Mouse (Mus musculus) G1E (cell line): Measurements from ENCODE around the gene Mdh1b. TPM values are rescaled to one million over a fixed set of nuclear protein-coding genes. Genes with fewer than 3 reads are reported as not detected.
A peak's percentile ranks its signal among the peaks of the same experiment; 100 is the strongest.

Experiments
- ATAC-seq: 2 replicates; pipeline ENCODE4 v1.8.0; 2016; ENCODE audit warnings: mild to moderate bottlenecking; ENCODE audit not compliant: insufficient number of reproducible peaks, poor library complexity, low FRiP score, severe bottlenecking; ENCODE audit errors: extremely low read depth
- DNase-seq: peaks from one replicate; pipeline ENCODE4 v3.0.0; 2012; ENCODE audit warnings: low spot score
- H3K27me3 ChIP-seq: 2 replicates; pipeline ENCODE4 v1.6.1; 2012; ENCODE audit warnings: mild to moderate bottlenecking, low read length, inconsistent platforms; ENCODE audit not compliant: insufficient read depth
- H3K36me3 ChIP-seq: replicated peaks from 2 replicates; pipeline ENCODE3; 2012; ENCODE audit warnings: mild to moderate bottlenecking, inconsistent platforms
- H3K4me1 ChIP-seq: 2 replicates; pipeline ENCODE4 v1.6.1; 2012; ENCODE audit warnings: low read depth, low read length, inconsistent platforms, mixed read lengths; ENCODE audit not compliant: insufficient read depth
- H3K4me3 ChIP-seq: 2 replicates; pipeline ENCODE4 v1.5.1; 2012; ENCODE audit warnings: low read depth, mild to moderate bottlenecking, inconsistent platforms, low read length, moderate library complexity, mixed read lengths
- H3K9me3 ChIP-seq: replicated peaks from 2 replicates; pipeline ENCODE4 v1.6.1; 2012; ENCODE audit warnings: inconsistent platforms
- CTCF ChIP-seq: IDR thresholded peaks from 2 replicates; pipeline ENCODE4 v1.5.1; 2012; ENCODE audit warnings: low read depth, low read length, inconsistent platforms, mixed read lengths
- GATA1 ChIP-seq: IDR thresholded peaks from 2 replicates; pipeline ENCODE4 v1.6.1; 2012; ENCODE audit warnings: borderline replicate concordance, low read length, inconsistent platforms, mixed read lengths
- GATA2 ChIP-seq: IDR thresholded peaks from 2 replicates; pipeline ENCODE4 v1.6.1; 2012; ENCODE audit warnings: low read depth, low read length, inconsistent platforms, borderline replicate concordance
- POLR2AphosphoS5 ChIP-seq: IDR thresholded peaks from 2 replicates; pipeline ENCODE4 v1.6.1; 2012; ENCODE audit warnings: low read depth, low read length, inconsistent platforms; ENCODE audit not compliant: insufficient replicate concordance
- TAL1 ChIP-seq: conservative IDR thresholded peaks from 2 replicates; pipeline ENCODE4 v1.6.1; 2012; ENCODE audit warnings: low read depth, low read length, inconsistent platforms, mixed read lengths
- polyA plus RNA-seq: library from polyadenylated mRNA; stranded (reverse); fragments of >175 nt; gene quantifications from 2 replicates; pipeline ENCODE4 v1.2.3, GENCODE M21; 2012
- total RNA-seq, 2 experiments: library from RNA; stranded (forward) in 1 of 2; stranded (reverse) in 1 of 2; fragments of 200-1000 nt in 1 of 2; fragments of >200 nt in 1 of 2; fragmentation: Nextera tagmentation in 1 of 2; gene quantifications; 2 replicates each; pipeline ENCODE4 v1.2.3; 2014 to 2017

The Mdh1b gene
- total RNA-seq (2014; fragmentation: Nextera tagmentation) (not detected in 2 replicates), total RNA-seq (2017) (0.11 and 0.12 TPM in 2 replicates), polyA plus RNA-seq (not detected in 2 replicates)

GRCm38 (mm10) chr1:63730240-63730771, at the start of gene Mdh1b, which contains the start of gene Fastkd2:
TSS of gene Mdh1b (minus strand) at chr1:63730318.
TSS of gene Fastkd2 (plus strand) at chr1:63730614.
- H3K36me3 ChIP-seq, result peaks cover 25% of the 10 kb centered on the region
- peak within 1 kb of the TSS; percentile 72 for H3K4me3 ChIP-seq
- TF ChIP-seq TAL1, result no peak
- no peak for TF ChIP-seq GATA2
- no peak for TF ChIP-seq CTCF
- no peak for TF ChIP-seq GATA1
- peaks cover 30% of the 10 kb centered on the region for H3K4me1 ChIP-seq
- ATAC-seq (peak; percentile 95), DNase-seq (peak; percentile 67)
- H3K9me3 ChIP-seq, result no peaks in the 10 kb centered on the region
- peaks cover 3% of the 10 kb centered on the region for H3K27me3 ChIP-seq

- Histone ChIP-seq H3K27me3 (peaks cover 5% of the 10 kb centered on the region), H3K4me1 (no peaks in the 10 kb centered on the region), H3K4me3 (no peak overlapping the region), H3K36me3 (no peaks in the 10 kb centered on the region), H3K9me3 (no peaks in the 10 kb centered on the region)
- ATAC-seq (no peak), DNase-seq (no peak)
- TF ChIP-seq GATA1, result no peak
- TF ChIP-seq GATA2, result no peak
- TF ChIP-seq CTCF, result no peak
- no peak for TF ChIP-seq POLR2AphosphoS5
- no peak for TF ChIP-seq TAL1
Measured at GRCm38 (mm10) chr1:63776902-63777630, 46.9 kb upstream of the Mdh1b start.

GRCm38 (mm10) chr1:63776396-63776795, 46.3 kb upstream of the Mdh1b start:
- TF ChIP-seq CTCF (no peak), TAL1 (no peak), POLR2AphosphoS5 (no peak), GATA2 (no peak)
- Histone ChIP-seq H3K36me3 (no peaks in the 10 kb centered on the region), H3K27me3 (peaks cover 5% of the 10 kb centered on the region), H3K4me3 (no peak overlapping the region), H3K9me3 (no peaks in the 10 kb centered on the region), H3K4me1 (no peaks in the 10 kb centered on the region)
- no peak for ATAC-seq
- no peak for DNase-seq

GRCm38 (mm10) chr1:63770309-63770708, 40.2 kb upstream of the Mdh1b start:
- no peaks in the 10 kb centered on the region for H3K9me3 ChIP-seq
- ATAC-seq (no peak), DNase-seq (no peak)
- no peaks in the 10 kb centered on the region for H3K4me1 ChIP-seq
- no peaks in the 10 kb centered on the region for H3K27me3 ChIP-seq
- no peaks in the 10 kb centered on the region for H3K36me3 ChIP-seq
- no peak overlapping the region for H3K4me3 ChIP-seq
- no peak for TF ChIP-seq GATA2
- no peak for TF ChIP-seq CTCF
- TF ChIP-seq GATA1, result no peak
- no peak for TF ChIP-seq POLR2AphosphoS5
- no peak for TF ChIP-seq TAL1

GRCm38 (mm10) chr1:63769167-63769566, 39.0 kb upstream of the Mdh1b start, which contains the start of gene 4933402D24Rik:
TSS of gene 4933402D24Rik (minus strand) at chr1:63769267.
- ATAC-seq (no peak), DNase-seq (no peak)
- TF ChIP-seq TAL1, result no peak
- no peak for TF ChIP-seq GATA2
- TF ChIP-seq GATA1, result no peak
- TF ChIP-seq POLR2AphosphoS5, result no peak
- TF ChIP-seq CTCF, result no peak

GRCm38 (mm10) chr1:63768112-63768511, 38.0 kb upstream of the Mdh1b start:
- no peaks in the 10 kb centered on the region for H3K36me3 ChIP-seq
- ATAC-seq, result no peak
- TF ChIP-seq CTCF (no peak), GATA1 (no peak), GATA2 (no peak), TAL1 (no peak), POLR2AphosphoS5 (no peak)

More at GRCm38 (mm10) chr1:63769167-63769566, 39.0 kb upstream of the Mdh1b start, which contains the start of gene 4933402D24Rik:
- Histone ChIP-seq H3K36me3 (no peaks in the 10 kb centered on the region), H3K4me3 (no peak within 1 kb of the TSS), H3K27me3 (no peaks in the 10 kb centered on the region), H3K4me1 (no peaks in the 10 kb centered on the region), H3K9me3 (no peaks in the 10 kb centered on the region)

More at GRCm38 (mm10) chr1:63768112-63768511, 38.0 kb upstream of the Mdh1b start:
- no peak for DNase-seq
- H3K4me1 ChIP-seq, result no peaks in the 10 kb centered on the region
- no peak overlapping the region for H3K4me3 ChIP-seq
- peaks cover 6% of the 10 kb centered on the region; the same call in 1 of the 2 replicates for H3K27me3 ChIP-seq
- H3K9me3 ChIP-seq, result no peaks in the 10 kb centered on the region
